Mouse (Mus musculus) spleen, postnatal 14 days (tissue): ENCODE measurements around the gene Gm47996.
"Not testable (repeated sequence)": the region's sequence is repeated elsewhere in the genome, so short reads cannot be mapped to it uniquely, and the experiment has no call there.

Experiments
- DNase-seq, 2 experiments: peaks; one replicate each; pipeline ENCODE4 v3.0.0; 2021 to 2022; ENCODE audit warnings: low spot score in 2 of 2

Gene Gm47996

DNA sequence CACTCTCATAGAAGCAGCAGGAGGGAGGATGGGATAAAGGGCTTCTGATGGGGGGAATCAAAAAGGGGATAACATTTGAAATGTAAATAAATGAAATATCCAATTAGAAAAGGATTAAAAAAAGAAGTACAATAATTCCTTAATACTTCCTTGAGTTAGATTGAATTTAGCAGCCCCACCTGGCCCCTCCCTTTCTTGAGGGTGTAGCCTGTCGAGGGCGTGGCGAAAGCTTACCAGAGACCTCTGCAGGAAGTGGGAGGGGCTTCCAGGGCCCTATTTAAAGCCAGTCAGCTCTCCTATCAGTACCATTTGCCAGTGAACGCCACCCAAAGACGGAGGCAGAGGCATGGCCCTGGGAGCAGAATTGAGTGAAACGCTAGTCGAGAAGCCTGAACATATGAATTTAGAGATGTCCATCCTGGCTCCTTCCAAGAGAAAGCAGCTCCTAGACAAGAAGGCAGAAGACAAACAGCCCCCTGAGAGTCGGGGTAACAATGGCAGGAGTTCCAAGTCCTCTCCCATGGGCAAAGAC lies at the start of gene Gm47996:
Gm47996 (plus strand) TSS at position 308 of the 532 bp plus-strand sequence.
- DNase-seq: peak; percentile 17 to 27

DNA sequence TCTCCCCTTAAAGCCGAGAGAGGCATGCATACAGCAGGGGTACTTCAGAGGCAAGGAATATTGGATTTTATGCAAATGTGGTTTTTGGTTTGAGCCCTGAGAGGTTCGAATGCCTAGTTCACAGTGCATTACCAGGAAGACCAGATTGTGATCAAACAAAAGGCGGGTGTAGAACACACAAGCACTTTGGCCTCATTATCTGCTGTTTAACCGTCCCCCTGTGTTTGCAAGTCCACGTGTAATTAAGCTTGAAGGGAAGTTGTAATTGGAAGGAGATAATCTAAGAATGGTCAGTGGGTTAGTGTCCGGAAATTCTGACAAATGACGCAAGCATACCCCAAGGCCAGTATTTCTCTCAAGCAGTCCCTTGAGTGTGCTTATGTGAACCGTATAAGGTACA lies 43.9 kb upstream of the Gm47996 start:
- DNase-seq: no peak

DNA sequence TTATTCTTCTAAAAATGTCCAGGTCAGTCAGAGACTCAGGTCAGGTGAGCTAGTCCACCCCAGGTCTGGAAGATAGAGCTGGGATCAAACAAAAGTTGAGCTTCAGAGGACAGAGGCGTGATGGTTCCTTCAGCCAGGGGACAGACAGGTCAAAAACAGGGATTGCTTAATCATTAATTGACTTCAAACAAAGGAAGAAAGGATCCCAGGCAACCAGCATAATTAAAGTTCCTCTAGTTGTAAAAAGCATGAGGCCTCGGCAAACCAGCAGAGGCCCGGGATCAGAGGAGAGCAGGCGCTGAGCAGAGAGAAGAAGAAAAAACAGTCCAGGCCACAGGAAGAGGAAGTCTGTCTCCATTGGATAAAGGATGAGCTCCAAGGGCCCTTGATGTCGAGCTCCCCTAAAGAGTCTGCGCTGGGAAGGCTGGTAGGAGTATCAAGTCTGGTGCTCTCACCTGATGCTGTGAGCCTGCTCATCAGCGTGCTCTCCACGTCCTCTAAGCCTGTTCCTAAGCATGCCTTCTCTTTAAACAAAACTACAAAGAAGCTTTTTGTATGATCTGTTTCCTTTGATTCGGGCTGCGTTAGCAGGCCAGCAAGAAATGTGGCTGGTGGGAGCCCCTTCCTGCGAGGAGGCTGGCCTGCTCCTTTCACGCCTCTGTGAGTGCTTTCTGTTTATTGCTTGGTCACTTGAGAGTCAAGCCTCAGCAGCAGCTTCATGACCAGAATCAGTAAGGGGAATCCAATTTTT lies 42.5 kb upstream of the Gm47996 start:
- DNase-seq: no peak

DNA sequence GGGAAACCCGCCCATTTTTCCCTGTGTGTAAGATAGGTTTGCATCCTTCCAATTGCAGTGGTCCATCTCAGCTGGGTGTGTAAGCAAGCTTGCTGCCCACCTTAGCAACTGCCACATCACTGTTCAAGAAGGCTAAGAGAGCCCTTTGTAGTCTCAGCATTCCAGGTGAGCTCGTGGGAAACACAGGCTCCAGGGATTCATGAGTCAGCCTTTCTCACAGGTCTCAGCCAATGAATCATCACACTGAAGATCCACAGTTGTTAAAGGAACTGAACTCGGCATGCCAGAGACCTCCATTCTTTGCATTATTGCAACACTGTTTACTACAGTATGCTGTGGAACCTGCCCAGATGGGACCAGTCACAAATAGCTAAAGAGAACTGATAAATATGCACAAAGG lies 41.3 kb upstream of the Gm47996 start:
- no peak for DNase-seq

DNA sequence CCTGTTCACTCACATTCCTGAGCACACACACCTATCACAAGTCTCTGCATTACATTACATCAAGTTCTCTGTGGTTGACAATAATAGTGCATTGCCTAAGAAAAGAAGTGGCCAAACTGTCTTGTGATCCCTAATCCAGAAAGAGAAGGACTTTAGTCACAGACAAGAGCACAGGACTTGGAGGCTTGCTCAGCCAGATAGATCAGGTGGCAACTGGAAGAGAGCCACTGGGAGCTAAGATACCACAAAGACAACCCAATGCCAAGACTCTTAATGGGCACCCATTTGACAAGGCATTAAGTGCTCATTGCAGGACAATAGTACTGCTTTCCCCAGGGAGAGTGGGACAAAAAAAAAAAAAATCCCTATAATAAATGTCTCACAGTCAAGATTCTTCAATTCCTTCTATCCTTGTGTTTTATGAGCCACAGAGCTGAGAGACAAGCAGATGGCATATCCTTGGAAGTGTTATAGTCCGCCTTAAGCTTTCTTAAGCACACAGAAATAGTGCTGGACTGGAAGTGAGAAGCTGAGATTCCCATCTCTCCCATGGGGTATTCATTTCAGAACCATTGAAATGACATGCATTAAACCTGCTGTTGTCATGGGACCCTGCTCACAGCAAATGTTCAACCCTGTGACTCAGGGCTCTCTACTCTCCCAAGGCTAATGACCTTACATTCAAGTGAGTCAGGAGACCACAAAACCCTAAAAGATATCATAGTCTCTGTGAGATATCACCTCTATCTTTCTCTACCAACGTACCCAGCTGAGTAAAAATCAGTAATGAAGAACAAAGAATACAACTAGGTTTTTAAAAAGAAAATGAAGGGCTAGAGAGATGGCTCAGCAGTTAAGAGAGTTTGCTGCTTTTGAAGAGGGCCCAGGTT lies 38.1 kb upstream of the Gm47996 start:
- no peak for DNase-seq

DNA sequence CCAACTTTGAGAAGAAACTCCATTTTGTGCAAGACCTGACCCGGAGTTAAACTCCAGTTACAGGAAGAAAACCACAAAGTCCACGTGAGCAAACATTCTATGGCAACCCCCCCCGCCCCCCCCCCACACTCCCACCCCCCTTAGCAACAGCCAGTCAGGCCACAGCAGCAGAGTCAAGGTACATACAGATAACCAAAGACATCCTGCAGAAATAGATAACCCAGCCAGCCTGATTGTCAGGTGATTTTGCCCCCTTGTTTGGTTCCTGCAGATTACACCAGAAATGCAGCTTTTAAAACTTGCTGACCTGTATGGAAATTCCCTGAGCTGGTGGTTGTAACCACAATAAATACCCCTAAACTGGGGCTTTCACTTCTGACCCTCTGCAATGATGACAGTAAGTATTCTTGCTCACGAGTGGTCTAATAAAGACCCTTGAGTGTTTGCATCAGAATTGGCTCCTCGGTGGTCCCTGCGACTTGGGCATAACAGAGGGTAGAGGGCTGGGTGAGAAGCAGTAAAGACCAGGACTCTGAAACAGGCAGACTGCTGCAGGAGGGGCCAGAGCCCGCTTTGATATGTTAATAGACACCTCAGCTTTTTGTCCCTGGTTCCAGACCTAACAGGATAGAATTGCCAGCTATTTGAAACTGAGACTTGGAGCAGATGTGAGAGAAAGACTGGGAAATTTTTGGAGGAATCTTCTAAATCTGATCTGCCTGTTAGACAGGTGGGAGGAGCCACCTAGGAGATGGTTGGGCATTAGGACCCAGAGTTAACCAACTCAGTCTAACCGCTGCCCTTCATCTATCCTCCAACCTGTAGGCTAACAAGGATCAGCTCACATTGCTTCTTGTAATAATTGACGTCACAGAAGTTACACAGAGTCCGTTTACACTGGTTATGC lies 32.6 kb upstream of the Gm47996 start:
- DNase-seq: peak in 1 of 2 experiments; percentile 3

DNA sequence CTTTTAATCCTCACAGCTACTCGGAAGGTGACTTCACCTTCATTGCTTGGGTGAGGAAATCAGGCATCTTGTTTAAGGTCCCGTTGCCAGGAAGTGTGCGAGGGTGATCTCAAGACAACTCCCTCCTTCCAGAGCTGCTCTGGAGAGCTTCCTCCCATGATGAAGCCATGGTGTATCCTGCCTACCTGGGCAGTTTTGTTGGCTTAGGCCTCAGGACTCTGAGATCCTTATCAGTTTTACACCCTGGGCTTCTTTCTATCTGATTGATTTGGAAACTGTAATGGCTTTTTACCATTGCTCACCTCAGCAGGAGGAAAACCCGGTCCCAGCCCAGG lies 32.0 kb upstream of the Gm47996 start:
- DNase-seq: no peak

DNA sequence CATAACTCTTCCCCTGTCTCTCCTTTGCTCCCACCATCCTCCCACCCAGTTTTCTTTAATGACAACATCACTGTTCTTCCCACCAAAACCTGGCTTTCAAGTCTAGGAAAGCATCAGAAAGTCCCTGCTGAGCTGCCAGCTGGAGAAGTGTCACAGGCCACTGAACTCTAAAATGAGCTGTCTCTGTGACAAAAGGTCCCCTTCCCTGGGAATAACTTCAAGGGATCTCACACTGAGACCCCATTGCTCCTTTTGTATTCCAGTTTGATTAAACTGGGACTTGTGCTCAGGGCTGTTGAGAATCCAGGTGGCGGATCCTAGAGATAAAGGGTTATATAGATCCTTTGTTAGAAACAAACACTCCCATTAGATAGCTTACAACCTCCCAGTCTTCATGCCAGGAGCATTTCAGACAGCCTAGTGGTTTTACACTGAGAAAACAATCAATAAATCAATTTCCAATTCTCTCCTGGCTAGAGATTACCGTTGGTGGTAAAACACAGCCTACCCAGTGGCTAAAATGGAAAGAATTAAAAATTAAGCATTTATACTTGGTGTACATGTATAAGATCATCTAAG lies 31.3 kb upstream of the Gm47996 start:
- DNase-seq: no peak

DNA sequence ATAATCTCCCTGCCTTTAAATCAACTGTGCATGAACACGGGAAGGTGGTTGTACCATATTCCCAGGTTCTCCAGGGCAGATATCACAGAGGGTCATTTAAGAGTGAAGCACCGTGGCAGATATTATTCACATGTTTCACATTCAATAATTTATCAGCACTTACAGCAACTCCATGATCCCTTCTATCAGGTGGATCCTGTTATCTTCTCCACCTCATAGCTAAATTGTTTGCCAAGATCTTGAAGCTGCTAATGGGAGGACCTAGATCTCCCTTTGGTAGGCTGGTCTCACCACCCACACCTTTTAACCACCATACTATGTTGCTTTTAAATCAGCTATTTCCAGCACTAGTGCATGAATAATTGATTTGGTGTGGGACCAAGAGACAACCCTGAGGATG lies 29.8 kb upstream of the Gm47996 start:
- no peak for DNase-seq

DNA sequence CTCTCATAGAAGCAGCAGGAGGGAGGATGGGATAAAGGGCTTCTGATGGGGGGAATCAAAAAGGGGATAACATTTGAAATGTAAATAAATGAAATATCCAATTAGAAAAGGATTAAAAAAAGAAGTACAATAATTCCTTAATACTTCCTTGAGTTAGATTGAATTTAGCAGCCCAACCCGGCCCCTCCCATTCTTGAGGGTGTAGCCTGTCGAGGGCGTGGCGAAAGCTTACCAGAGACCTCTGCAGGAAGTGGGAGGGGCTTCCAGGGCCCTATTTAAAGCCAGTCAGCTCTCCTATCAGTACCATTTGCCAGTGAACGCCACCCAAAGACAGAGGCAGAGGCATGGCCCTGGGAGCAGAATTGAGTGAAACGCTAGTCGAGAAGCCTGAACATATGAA lies 27.7 kb upstream of the Gm47996 start, which contains the start of gene Gm47985:
Gm47985 (plus strand) TSS at position 272 of the 400 bp plus-strand sequence.
- not testable (repeated sequence) for DNase-seq

DNA sequence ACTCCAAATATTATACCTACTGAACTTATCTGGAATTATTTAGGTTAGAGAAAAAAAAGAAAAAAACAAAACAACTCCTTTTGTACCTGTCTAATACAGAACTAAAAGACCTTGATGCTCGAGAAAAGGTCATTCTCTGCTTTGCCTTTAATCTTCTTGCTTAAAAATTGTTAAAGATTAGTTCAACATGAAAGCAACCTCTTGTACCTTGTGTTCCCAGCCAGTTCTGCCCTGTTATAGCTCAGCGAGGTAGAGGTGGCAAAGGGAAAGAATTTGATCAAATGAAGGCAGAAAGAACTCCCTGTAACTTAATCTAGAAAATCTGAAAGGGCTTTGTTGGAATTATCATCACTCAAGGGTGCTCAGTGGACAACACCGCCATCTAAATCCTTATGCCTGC lies 23.7 kb upstream of the Gm47996 start:
- not testable (repeated sequence) for DNase-seq

DNA sequence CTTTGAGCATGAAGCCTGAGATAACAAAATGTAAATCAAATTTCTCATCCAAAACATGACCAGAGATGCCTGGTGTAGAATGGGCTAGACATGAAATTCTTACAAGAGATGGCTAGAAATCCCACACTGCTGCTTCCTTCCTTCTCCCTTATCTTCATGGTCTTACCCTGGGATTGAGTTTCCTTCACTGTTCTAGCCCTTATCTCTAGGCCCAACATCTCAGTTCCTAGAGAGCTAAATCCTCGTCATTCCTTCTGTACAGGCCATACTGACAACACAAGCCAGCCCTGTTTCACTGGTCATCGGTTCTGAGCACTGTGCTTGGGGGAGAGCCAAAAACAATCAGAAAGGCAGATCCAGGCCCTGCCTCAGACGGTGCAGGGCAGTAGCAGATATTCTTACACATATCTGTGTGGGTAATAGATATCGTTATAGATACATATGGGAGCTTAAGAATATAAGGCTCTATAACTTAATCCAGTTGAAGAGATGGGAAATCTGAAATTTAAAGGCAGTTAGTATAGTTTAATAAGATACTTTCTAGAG lies 23.0 kb upstream of the Gm47996 start:
- DNase-seq: not testable (repeated sequence)

DNA sequence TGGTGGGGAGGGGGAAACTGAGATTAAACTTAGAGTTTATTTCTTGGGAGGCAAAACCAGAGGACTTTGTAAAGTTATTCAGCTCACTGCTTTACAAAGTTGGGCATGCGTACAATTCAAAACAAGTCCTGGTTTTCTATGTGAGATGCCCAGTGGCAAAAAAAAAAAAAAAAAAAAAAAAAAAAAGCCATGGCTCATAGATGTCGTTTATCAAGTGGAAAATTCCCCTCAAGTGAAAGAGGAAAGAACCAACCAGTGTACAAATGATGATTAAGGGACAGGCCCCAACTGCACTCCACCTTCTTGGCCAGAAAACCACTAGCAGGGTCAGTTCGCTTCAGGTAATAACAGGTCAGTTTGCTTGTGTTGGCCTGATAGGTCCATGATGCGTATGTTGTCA lies 21.5 kb upstream of the Gm47996 start:
- DNase-seq: no peak

DNA sequence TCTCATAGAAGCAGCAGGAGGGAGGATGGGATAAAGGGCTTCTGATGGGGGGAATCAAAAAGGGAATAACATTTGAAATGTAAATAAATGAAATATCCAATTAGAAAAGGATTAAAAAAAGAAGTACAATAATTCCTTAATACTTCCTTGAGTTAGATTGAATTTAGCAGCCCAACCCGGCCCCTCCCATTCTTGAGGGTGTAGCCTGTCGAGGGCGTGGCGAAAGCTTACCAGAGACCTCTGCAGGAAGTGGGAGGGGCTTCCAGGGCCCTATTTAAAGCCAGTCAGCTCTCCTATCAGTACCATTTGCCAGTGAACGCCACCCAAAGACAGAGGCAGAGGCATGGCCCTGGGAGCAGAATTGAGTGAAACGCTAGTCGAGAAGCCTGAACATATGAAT lies 17.9 kb upstream of the Gm47996 start, which contains the start of gene Gm8947:
Gm8947 (plus strand) TSS at position 302 of the 400 bp plus-strand sequence.
- not testable (repeated sequence) for DNase-seq

DNA sequence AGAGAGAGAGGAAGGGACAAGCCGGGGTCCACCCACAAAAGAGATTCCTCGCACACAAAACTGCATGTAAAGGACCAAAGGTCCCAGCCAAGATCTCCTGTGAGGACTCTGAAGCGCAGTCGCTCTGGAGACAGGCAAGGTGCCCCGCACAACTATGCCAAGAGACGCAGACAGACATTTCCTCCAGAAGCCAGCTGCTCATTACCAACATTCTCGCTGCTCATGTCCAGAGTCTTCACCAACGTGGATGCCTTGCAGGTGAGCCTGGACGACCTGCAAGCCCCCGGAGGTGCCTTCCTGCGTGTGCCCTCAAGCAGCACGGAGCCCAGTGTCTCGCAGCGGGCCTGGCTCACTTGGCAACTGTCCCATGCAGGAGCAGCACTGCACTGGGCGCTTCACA lies 17.2 kb upstream of the Gm47996 start:
- not testable (repeated sequence) for DNase-seq

DNA sequence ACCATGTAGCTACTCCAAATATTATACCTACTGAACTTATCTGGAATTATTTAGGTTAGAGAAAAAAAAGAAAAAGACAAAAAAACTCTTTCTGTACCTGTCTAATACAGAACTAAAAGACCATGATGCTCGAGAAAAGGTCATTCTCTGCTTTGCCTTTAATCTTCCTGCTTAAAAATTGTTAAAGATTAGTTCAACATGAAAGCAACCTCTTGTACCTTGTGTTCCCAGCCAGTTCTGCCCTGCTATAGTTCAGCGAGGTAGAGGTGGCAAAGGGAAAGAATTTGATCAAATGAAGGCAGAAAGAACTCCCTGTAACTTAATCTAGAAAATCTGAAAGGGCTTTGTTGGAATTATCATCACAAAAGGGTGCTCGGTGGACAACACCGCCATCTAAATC lies 13.9 kb upstream of the Gm47996 start:
- not testable (repeated sequence) for DNase-seq

DNA sequence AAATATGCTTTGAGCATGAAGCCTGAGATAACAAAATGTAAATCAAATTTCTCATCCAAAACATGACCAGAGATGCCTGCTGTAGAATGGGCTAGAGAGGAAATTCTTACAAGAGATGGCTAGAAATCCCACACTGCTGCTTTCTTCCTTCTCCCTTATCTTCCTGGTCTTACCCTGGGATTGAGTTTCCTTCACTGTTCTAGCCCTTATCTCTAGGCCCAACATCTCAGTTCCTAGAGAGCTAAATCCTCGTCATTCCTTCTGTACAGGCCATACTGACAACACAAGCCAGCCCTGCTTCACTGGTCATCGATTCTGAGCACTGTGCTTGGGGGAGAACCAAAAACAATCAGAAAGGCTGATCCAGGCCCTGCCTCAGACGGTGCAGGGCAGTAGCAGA lies 13.2 kb upstream of the Gm47996 start:
- DNase-seq: not testable (repeated sequence)

DNA sequence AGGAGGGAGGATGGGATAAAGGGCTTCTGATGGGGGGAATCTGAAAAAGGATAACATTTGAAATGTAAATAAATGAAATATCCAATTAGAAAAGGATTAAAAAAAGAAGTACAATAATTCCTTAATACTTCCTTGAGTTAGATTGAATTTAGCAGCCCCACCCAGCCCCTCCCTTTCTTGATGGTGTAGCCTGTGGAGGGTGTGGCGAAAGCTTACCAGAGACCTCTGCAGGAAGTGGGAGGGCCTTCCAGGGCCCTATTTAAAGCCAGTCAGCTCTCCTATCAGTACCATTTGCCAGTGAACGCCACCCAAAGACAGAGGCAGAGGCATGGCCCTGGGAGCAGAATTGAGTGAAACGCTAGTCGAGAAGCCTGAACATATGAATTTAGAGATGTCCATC lies 11.8 kb upstream of the Gm47996 start, which contains the start of gene Gm47995:
Gm47995 (plus strand) TSS at position 329 of the 400 bp plus-strand sequence.
- DNase-seq: not testable (repeated sequence)

DNA sequence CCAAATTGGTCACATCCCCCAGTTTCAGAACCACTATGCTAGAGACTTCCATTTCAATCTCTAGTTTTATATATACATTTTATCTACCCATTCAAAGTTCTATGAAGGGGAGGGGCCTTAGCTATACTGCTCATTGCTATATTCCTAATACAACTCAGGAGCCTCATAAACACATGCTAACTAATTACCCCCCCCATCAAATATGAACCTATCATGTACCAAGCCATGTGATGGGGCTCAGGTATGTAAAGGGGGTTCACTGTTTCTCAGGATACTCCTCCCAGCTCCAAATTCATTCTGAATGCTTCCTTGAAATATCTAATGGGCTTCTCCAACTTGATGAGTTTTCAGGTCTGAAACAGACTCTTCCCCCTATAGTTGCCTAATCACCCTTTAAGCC lies 9.3 kb upstream of the Gm47996 start:
- DNase-seq: not testable (repeated sequence)

DNA sequence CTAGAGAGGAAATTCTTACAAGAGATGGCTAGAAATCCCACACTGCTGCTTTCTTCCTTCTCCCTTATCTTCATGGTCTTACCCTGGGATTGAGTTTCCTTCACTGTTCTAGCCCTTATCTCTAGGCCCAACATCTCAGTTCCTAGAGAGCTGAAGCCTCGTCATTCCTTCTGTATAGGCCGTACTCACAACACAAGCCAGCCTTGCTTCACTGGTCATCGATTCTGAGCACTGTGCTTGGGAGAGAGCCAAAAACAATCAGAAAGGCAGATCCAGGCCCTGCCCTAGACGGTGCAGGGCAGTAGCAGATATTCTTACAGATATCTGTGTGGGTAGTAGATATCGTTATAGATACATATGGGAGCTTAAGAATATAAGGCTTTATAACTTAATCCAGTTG lies 7.2 kb upstream of the Gm47996 start:
- not testable (repeated sequence) for DNase-seq

DNA sequence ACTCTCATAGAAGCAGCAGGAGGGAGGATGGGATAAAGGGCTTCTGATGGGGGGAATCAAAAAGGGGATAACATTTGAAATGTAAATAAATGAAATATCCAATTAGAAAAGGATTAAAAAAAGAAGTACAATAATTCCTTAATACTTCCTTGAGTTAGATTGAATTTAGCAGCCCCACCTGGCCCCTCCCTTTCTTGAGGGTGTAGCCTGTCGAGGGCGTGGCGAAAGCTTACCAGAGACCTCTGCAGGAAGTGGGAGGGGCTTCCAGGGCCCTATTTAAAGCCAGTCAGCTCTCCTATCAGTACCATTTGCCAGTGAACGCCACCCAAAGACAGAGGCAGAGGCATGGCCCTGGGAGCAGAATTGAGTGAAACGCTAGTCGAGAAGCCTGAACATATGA lies 6.1 kb upstream of the Gm47996 start, which contains the start of gene 3110040M04Rik:
3110040M04Rik (plus strand) TSS at position 304 of the 400 bp plus-strand sequence.
- DNase-seq: not testable (repeated sequence)
